Mouse (Mus musculus): ENCODE results near the gene Yipf1. TPM values are rescaled to one million over a fixed set of nuclear protein-coding genes. Genes with fewer than 3 reads are reported as not detected.
A peak's percentile ranks its signal among the peaks of the same experiment; 100 is the strongest.

The Yipf1 gene
- total RNA-seq (2021) = 10 to 100 TPM; 44.6 to 47.8 TPM

DNA sequence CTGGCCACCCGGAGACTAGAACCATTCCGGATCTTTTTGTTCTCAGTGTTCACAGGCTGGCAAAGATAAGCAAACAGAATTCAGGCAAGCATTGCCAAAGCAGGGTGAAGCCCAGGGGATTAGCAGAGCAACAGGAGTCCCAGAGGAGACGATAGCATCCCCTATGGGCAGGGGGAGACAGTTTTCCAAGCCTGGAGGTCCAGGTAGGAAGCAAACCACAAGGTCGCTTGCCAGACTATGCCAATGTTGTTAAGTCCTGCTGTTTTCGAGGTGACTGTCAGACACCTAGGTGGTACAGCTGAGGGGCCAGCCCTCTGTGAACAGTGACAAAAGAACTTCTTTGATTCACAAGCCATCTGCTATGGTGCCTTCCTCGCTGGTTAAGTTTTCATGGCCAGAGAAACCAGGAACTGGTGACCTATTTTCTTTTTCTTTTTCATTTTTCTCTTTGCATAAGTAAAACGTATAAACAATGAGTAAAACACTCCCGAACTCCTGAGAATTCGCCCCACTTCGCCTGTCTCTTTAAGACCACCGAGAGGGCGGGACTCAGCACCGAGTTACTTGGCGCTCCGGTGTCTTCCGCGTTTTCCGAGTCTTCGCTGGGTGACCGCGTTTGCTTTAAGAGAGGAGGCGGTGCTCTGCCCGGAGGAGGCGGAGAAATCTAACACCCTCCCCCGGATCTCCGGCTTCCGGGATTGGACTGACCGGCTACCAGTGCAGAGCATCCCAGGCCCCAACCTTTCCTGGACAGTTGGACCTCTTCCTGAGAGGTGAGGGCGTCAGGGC, at the start of gene Yipf1:
Gene Yipf1 (plus strand): TSS at position 674 of the 789 bp plus-strand sequence.
- DNase-seq (ENCODE audit: extremely low spot score in 1 of 2, low spot score in 2 of 2) = peak; percentile 86 to 93
- intact Hi-C loops (cut with DNase I) = loop anchor here (1.0 kb wide), 1 partner anchor 61 kb away; the partner anchor contains the start of genes Hspb11 and Lrrc42

DNA sequence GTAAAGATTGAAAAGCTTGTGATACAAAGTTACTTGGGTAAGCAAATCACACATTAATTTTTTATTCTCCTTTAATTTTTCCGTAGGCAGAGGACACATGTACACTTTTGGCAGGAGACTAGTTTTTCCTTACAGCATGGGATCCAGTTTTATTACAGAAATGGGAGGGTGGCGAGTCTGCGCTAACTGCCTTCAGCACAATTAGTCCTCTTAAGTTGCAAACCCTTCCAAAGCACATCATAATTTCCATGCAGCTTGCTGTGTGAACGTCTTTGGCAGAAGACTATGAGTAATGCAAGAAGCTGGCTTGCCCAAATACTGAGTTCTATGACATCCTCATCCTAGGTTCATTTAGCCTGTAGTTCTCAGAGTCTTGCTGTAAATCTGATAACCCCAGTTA, 40.5 kb upstream of the Yipf1 start:
- intact Hi-C loops (cut with DNase I) = no loop called here
- no peak for DNase-seq (ENCODE audit: extremely low spot score in 1 of 2, low spot score in 2 of 2)

DNA sequence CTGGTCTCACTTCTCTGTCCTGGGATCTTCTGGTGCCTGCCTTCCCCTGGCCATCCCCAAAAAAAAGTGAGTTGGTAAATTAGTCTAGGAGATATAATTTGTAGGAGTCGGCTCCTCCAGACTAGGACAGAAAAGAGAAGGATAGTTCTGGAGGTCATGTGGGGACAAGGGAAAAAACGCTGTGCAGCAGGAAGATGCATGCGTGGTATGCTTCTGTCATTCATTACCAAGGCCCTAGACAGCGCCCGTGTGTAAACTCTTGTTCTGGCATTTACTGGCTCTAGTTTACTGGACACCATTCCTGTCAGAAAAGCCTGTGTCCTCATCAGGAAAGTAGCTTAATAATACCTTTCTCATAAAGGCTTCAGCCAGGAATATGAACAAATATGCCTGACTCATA, 39.7 kb upstream of the Yipf1 start:
- DNase-seq (ENCODE audit: extremely low spot score in 1 of 2, low spot score in 2 of 2) = no peak
- intact Hi-C loops (cut with DNase I) = no loop called here

DNA sequence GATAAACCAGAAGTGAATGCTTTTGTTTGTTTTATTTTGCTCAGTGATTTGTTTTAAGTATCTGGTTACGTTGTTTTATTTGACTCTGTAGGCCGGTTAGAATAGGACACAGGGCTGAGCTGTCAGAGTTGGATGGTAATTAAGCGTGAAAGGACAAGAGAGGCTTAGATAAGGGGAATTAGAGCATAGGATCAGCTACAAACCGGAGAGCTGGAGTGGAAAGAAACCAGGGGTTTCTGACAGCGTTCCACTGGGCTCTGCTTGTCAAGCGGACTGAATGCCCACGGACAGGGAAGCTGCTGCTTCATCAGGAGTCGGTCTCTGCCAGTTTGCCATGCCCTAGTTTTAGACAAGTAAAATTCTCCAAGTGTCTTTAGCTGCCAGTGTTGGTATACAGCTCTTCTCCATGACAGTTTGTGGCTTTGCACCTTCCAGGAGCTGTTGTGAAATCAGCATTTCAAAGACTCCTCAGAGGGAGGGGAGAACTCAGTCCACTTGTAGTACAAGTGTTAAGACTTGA, 35.9 kb upstream of the Yipf1 start:
- intact Hi-C loops (cut with DNase I) = no loop called here
- DNase-seq (ENCODE audit: extremely low spot score in 1 of 2, low spot score in 2 of 2) = no peak

DNA sequence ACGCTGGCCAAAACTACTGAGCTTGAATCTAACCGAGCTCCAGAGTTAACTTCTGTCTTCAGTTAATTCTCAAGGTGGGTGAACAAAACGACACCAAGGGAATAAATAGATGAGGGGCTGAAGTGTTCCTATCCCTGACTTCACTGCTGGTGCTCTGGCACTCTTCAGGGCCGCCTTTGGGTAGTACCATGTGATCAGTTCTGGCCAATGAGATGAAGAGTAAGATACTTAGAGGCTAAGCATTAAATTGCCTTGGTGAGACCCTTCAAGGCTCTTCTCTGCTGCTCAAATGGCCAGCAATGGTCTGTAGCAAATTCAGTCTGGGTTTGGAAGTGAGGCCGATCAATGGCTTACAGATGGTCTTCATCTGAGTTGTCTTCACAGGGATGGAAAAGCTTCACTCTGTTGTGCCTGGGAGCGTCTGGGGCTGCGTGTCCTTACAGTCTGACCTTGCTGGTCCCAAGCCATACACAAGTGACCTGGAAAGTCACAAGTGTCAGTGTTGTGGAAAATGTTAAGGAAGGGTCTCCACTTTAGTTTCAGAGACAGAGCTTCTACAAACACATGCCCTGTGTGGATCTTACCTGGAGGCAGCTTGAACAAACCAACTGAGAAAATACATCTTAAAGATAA, 33.2 kb upstream of the Yipf1 start:
- intact Hi-C loops (cut with DNase I) = no loop called here
- no peak for DNase-seq (ENCODE audit: extremely low spot score in 1 of 2, low spot score in 2 of 2)

DNA sequence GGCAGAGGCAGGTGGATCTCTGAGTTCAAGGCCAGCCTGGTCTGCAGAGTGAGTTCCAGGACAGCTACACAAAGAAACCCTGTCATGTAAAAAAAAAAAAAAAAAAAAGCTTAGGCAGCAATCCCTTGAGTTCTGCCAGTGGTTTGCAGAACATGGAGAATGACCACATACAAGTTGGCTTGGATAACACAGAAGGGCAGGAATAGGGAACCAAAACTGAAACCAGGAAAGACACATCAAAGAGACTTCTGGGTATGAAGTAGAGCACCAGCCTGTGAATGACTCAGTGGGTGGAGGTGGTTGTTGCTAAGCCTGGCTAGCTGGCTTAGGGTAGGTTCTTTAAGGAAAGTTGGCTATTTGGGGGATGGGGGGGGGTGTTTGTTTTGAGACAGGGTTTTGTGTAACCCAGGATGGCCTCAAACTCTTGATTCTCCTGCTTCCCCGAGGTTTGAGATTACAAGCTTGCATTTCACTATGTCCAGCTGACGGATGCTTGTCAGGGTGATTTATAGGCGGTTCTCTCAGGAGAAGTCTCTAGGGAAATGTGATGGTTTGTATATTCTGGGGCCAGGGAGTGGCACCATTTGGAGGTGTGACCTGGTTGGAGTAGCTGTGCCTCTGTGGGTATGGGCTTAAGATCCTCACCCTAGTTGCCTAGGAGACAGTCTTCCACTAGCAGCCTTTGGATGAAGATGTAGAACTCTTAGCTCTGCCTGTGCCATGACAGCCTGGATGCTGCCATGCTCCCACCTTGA, 28.5 kb upstream of the Yipf1 start:
- no peak for DNase-seq (ENCODE audit: extremely low spot score in 1 of 2, low spot score in 2 of 2)
- intact Hi-C loops (cut with DNase I) = no loop called here

DNA sequence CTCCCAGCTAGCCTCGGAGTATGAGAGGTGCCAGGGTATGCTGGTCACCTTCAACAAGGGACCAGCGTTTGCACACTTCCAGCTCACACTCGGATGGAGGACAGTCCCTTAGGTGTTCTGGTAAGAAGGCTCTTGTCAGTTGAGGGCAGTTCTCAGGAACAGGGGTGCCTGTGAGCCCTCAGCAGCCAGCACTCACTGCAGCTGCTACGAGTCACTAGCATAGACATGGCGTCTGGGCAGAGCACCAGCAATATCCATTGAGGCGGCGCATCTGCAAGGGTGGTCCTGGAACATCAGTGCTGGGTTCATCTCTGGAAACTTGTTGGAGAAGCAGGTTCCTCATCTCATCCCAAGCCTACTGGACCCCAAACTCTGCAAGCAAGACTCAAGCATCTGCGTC, 27.8 kb upstream of the Yipf1 start:
- intact Hi-C loops (cut with DNase I) = no loop called here
- no peak for DNase-seq (ENCODE audit: extremely low spot score in 1 of 2, low spot score in 2 of 2)

DNA sequence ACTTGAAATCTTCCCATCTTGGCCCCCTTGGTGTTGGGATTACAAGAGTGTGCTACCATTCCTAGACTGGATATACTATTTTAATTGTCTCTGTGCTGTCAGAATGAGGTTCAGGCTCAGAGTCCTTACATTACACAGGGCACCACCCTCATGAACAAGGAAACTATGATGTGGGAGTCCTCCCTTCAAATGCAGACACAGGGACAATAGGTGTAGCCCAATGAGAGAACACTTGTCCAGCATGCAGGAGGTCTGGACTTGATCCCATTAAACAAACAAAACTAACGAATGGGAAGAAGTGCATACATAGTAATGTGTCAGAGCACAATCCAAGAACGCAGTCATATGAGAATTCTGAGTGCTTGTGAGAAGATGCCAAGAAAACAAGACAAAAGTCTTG, 26.6 kb upstream of the Yipf1 start:
- DNase-seq (ENCODE audit: extremely low spot score in 1 of 2, low spot score in 2 of 2) = no peak
- intact Hi-C loops (cut with DNase I) = no loop called here

DNA sequence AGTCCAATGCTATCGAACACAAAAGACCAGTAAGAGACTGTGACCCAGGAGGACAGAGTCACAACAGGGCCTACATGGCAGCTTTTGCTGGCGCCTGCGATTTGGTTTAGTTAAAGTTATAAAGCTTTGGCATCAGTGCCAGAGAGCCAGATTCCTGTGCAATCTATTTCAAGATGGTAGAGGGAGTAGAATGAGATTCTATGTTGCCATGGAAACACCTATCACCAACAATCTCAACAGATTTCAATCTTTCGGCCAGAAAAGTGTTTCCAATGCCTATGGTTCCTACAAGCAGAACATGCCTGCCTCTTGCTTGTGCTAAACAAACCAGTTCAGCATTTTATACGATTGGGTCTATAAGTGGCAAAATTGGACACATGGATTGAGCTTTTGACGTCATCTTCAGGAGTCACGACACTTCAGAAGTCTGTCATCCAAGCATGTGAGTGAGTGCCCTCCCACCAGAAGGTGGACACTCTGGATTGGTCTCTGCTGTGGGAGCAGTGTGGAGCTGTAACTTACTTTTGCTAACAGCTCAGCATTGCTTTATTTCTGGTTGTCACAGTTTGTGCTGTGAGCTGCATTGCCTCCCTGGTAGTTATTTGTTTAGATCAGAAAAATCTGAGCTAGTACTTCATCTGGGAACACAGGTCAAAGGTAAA, 22.4 kb upstream of the Yipf1 start:
- peak in 1 of 2 experiments; percentile 17 for DNase-seq (ENCODE audit: extremely low spot score in 1 of 2, low spot score in 2 of 2)
- intact Hi-C loops (cut with DNase I) = no loop called here

DNA sequence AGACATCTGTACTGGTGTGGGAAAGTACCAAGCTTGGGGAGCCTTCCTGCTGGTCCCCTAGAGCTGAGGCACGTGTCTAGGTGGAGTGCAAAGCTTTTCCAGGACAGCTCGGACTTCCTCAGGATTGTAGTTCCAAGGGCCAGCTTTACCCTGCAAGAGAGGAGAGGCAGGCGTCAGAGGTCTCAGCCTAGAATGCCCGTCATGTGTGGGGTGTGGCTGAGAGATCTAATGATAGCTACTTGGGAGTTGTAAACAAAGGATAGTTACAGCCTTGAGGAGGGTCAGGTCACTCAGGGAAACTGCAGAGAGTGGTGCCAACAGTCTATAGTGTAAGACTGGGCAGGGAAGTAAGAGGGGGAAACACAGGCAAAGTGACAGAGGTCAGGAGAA, 21.9 kb upstream of the Yipf1 start:
- intact Hi-C loops (cut with DNase I) = no loop called here
- DNase-seq (ENCODE audit: extremely low spot score in 1 of 2, low spot score in 2 of 2) = no peak

DNA sequence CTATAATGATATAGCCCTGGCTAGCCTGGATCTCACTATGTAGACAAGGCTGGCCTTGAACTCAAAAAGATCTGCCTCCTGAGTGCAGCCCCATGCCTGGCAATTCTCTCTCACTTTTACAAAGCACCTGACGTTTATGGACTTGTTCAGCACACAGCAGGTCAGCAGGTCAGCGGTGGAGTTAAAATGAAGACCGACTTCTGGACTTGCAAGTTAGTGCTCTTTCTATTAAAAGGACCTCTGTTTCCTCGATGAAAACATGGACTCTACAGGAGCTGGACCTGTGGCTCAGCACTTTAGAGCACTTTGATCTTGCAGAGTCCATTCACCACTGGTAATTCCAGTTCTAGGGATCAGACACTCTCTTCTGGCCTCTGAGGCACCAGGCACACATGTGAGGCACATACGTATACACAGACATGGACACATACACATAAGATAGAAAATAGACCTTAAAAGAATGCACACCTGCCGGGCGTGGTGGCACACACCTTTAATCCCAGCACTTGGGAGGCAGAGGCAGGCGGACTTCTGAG, 16.0 kb upstream of the Yipf1 start:
- no peak for DNase-seq (ENCODE audit: extremely low spot score in 1 of 2, low spot score in 2 of 2)

DNA sequence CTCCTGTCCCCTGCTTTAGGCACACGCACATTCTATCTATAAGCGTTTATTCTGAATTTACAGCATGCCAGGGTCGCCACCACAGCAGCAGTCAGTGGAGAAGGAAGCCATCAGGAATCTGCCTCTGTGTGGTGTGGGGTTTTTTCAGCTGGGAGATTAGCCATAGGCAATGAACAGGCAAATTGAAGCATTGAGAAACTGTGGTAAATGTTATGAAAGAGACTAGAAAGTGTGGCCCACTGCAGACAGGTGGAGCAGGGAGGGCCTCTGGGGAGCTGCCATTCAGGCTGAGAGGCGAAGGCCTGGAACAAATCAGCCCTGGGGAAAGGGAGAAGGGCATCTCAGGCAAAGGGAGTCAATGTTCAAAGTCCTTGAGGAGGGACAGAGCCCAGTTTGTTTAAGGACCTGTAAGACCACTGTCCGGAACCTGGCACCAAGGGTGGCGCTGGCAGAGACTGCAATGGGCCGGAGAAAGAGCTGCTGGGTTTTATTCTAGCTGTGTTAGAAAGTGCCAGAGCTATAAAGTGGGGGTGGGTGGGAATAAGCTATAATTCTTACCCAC, 14.3 kb upstream of the Yipf1 start:
- DNase-seq (ENCODE audit: extremely low spot score in 1 of 2, low spot score in 2 of 2) = no peak
- intact Hi-C loops (cut with DNase I) = no loop called here

More for the DNA sequence above, 16.0 kb upstream of the Yipf1 start:
- intact Hi-C loops (cut with DNase I) = no loop called here

DNA sequence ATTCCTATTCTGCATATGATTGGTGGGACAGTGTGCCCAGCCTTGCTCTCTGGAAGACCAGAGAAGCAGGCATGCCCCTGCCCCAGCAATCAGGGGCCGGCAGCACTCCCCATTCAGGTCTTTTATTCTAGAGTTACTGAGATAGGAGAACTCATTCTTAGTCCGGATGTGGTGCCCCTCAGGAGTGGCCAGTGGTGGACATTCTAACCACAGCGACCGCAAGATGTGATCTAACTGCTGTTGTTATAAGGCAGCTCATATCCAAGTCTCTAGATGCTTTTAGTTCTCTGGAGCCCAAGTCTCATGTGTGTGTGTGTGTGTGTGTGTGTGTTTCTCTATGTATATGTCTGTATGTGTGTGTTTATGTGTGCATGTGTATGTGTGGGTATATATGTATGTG, 13.8 kb upstream of the Yipf1 start:
- no peak for DNase-seq (ENCODE audit: extremely low spot score in 1 of 2, low spot score in 2 of 2)
- intact Hi-C loops (cut with DNase I) = no loop called here

DNA sequence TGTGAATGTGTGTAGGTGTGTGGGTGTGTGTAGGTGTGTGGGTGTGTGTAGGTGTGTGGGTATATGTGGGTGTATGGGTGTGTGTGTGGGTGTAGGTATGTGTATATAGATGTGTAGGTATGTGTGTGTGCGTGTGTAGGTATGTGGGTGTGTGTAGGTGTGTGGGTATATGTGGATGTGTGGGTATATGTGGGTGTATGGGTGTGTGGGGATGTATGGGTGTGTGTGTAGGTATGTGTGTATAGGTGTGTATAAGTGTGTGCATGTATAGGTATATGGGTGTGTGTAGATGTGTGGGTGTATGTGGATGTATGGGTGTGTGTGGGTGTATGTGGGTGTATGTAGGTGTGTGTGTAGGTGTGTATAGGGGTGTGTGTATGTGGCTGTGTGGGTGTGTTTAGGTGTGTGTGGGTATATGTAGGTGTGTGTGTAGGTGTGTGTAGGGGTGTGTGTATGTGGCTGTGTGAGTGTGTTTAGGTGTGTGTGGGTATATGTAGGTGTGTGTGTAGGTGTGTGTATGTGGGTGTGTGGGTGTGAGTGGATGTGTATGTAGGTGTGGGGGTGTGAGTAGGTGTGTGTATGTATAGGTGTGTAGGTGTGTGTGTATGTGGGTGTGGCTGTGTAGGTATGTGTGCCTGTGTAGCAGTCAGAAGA, 13.1 kb upstream of the Yipf1 start:
- DNase-seq (ENCODE audit: extremely low spot score in 1 of 2, low spot score in 2 of 2) = no peak
- intact Hi-C loops (cut with DNase I) = no loop called here

DNA sequence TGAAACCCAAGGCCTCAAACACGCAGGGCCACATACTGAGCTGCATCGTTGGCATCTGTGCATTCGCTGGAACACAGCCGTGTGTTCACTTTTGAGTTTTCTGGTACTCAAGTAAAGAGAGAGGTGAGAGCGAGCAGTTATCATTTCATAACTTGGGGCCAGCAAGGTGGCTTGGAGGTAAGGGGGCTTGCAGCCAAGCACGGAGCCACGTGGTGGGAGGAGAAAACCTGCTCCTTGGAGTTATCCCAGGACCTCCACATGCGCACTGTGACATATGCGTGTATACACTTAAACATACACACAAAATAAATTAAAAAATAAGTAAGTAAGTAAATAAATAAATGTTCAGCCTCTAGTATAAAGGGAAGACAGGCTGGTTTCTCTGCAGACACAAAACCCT, 11.9 kb upstream of the Yipf1 start:
- intact Hi-C loops (cut with DNase I) = no loop called here

DNA sequence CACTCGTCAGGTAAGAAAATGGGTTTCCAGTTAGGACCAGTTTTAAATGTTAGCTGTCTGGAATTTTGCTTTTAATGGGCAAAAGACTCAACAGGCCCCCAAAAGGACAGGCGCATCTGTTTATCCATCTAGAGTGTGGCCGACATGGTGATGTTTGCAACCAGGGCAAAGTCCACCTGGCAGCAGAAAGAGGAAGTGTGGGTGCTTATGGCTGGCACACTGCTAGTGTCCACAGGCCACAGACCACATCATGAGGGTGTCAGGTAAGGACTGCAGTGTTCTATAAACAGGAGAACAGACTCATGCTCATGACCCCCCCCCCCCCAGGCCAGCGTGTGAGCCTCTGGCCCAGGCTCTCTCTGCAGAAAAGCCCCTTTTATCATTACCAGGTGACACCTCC, 11.3 kb upstream of the Yipf1 start:
- DNase-seq (ENCODE audit: extremely low spot score in 1 of 2, low spot score in 2 of 2) = no peak
- intact Hi-C loops (cut with DNase I) = no loop called here

More for the DNA sequence above, 11.9 kb upstream of the Yipf1 start:
- DNase-seq (ENCODE audit: extremely low spot score in 1 of 2, low spot score in 2 of 2) = no peak

DNA sequence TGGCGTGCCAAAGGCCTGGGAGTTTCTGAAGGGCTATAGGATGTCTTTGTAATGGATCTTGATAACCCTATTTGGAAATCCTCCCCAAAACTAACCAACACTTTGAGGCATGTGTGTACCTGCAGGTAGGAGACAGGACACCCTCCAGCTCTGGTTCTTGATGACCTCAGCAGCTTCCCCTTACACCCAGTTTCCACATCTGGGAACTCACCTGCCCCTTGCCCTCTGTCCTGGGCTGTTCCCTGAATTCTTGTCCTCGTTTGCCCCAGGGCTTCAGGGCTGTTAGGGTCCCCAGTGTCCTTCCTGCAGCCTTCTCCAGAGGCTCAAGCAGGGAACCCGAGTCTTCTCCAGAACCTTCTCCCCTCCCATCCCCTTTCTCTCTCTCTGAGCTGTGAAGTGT, 10.6 kb upstream of the Yipf1 start:
- DNase-seq (ENCODE audit: extremely low spot score in 1 of 2, low spot score in 2 of 2) = no peak
- intact Hi-C loops (cut with DNase I) = no loop called here

DNA sequence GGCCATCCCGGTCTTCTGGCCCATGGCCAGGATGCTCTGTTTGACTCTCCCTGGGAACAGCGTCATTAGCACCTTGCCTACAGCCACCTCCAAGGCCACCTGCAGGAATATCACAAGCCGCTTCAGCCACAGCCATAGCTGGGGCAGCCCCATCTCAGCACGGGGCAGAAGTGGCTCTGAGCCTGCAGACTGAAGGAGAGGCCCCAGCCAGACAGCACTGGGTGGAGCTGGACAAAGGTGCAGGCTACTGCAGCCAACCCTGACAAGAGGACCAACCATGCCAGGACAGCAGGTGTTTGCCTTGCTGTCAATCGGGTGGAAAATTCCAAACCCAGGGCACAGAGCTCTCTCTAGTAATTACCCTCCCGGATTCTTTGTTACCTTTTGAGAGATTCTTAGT, 7.2 kb upstream of the Yipf1 start, which contains the start of gene Dio1:
Gene Dio1 (minus strand): TSS at position 204 of the 400 bp plus-strand sequence.
- intact Hi-C loops (cut with DNase I) = no loop called here
- no peak for DNase-seq (ENCODE audit: extremely low spot score in 1 of 2, low spot score in 2 of 2)
